Comparison of ENCODE assay signal across 8 mouse cellular contexts in genomic region chr17:47294091-47294534, GRCm38 (mm10).
A peak's percentile ranks its signal among the peaks of the same experiment; 100 is the strongest.
DNase-seq lines count a peak whose midpoint lies in the region; ATAC-seq and TF ChIP-seq lines count a peak whose summit lies in the region.

No protein-coding gene starts in this region.

- H3K36me3 ChIP-seq in embryonic facial prominence, embryonic 14.5 days (ENCODE audit: control insufficient read depth, insufficient read depth, low read length): no peaks in the 10 kb centered on the region
- H3K36me3 ChIP-seq in small intestine, adult 2 months (ENCODE audit: control insufficient read depth, insufficient read depth, low read length): no peaks in the 10 kb centered on the region

- peaks cover 18% of the 10 kb centered on the region for H3K4me1 ChIP-seq in embryonic facial prominence, embryonic 14.5 days (ENCODE audit: control insufficient read depth, insufficient read depth, low read length)
- H3K4me1 ChIP-seq in lung, adult 2 months (ENCODE audit: control insufficient read depth, insufficient read depth, low read length): peaks cover 14% of the 10 kb centered on the region
- peaks cover 26% of the 10 kb centered on the region for H3K4me1 ChIP-seq in small intestine, adult 2 months (ENCODE audit: control insufficient read depth, insufficient read depth, insufficient read length, low read length)

- no peaks in the 10 kb centered on the region for H3K27me3 ChIP-seq in embryonic facial prominence, embryonic 14.5 days (replicated peaks; ENCODE audit: control insufficient read depth, insufficient read depth, low read length)
- no peaks in the 10 kb centered on the region for H3K27me3 ChIP-seq in small intestine, adult 2 months (ENCODE audit: control insufficient read depth, insufficient read depth, low read length)

- TF ChIP-seq POLR2A in lung, adult 2 months (IDR thresholded peaks at IDR 0.05; ENCODE audit: borderline replicate concordance, extremely low read depth, low read depth, low read length): no peak
- 0 out of 2 replicates have a peak, but pooled peaks have one; percentile 17 for TF ChIP-seq POLR2A in small intestine, adult 2 months (IDR thresholded peaks at IDR 0.05; ENCODE audit: low read depth, low read length)

- no peak for DNase-seq in layer of hippocampus, adult 2 months (ENCODE audit: low spot score in 2 of 2)
- DNase-seq in layer of hippocampus, postnatal 14 days (ENCODE audit: low spot score in 2 of 2): no peak
- peak; percentile 65 for DNase-seq in embryonic facial prominence, embryonic 14.5 days (ENCODE audit: low spot score)
- DNase-seq in heart, postnatal 14 days: peak; percentile 54 to 64
- DNase-seq in lung, adult 2 months: peak; percentile 11
- DNase-seq in layer of hippocampus, postnatal 36 days: no peak
- DNase-seq in embryo, embryonic 11 days: no peak

- peak overlapping the region; percentile 48; the same call in 1 of the 2 replicates for H3K27ac ChIP-seq in layer of hippocampus, adult 2 months
- H3K27ac ChIP-seq in embryonic facial prominence, embryonic 14.5 days (replicated peaks; ENCODE audit: low read depth, low read length): no peak overlapping the region; the same call in 1 of the 2 replicates
- peak overlapping the region; percentile 60 for H3K27ac ChIP-seq in small intestine, adult 2 months (ENCODE audit: insufficient read depth, low read depth, low read length)

- no peak for TF ChIP-seq CTCF in layer of hippocampus, adult 2 months (conservative IDR thresholded peaks at IDR 0.05)
- no peak for TF ChIP-seq CTCF in lung, adult 2 months (IDR thresholded peaks at IDR 0.05; ENCODE audit: insufficient read depth, low read length)
- TF ChIP-seq CTCF in small intestine, adult 2 months (IDR thresholded peaks at IDR 0.05; ENCODE audit: extremely low read depth, insufficient read length, insufficient replicate concordance, low read depth, low read length): no peak

- H3K9me3 ChIP-seq in embryonic facial prominence, embryonic 14.5 days (ENCODE audit: control insufficient read depth, low read length): no peaks in the 10 kb centered on the region

- H3K9ac ChIP-seq in embryonic facial prominence, embryonic 14.5 days (ENCODE audit: low read depth, low read length): no peak overlapping the region

- H3K4me2 ChIP-seq in embryonic facial prominence, embryonic 14.5 days (ENCODE audit: low read depth, low read length): no peak overlapping the region

- 38% methylated on average over 5 of the region's 5 CpGs for WGBS in embryonic facial prominence, embryonic 14.5 days
- WGBS in lung, adult 2 months: 19% methylated on average over 5 of the region's 5 CpGs
- WGBS in small intestine, adult 2 months: 9% methylated on average over 5 of the region's 5 CpGs

- H3K4me3 ChIP-seq in layer of hippocampus, adult 2 months: no peak overlapping the region
- no peak overlapping the region for H3K4me3 ChIP-seq in embryonic facial prominence, embryonic 14.5 days (ENCODE audit: low read depth, low read length)
- no peak overlapping the region for H3K4me3 ChIP-seq in lung, adult 2 months (replicated peaks; ENCODE audit: extremely low read depth, low read depth, low read length)
- H3K4me3 ChIP-seq in small intestine, adult 2 months (ENCODE audit: low read depth, low read length): no peak overlapping the region

- ATAC-seq in embryonic facial prominence, embryonic 14.5 days (ENCODE audit: low read depth): peak; percentile 77

- intact Hi-C loops in heart, postnatal 14 days (cut with DNase I): no loop called here

Comparison
In these comparisons a context has a peak if more than half of its experiments do, and no peak if none do; other contexts are left out.
1. DNase-seq: peak in embryonic facial prominence, embryonic 14.5 days (single experiment), heart, postnatal 14 days (2 of 2) and lung, adult 2 months (single experiment); none in layer of hippocampus, adult 2 months (0 of 2), layer of hippocampus, postnatal 14 days (0 of 2), layer of hippocampus, postnatal 36 days (0 of 2) and embryo, embryonic 11 days (single experiment).